Mouse (Mus musculus) forebrain, postnatal 0 days (tissue): ENCODE measurements around the gene Gdpd2. TPM values are rescaled to one million over a fixed set of nuclear protein-coding genes. Genes with fewer than 3 reads are reported as not detected.

Experiments used
- ATAC-seq: fragments of 200-750 bp; cut with Nextera tagmentation; 2 replicates; pipeline ENCODE4 v1.8.0; 2017; ENCODE audit warnings: mild to moderate bottlenecking, moderate library complexity
- DNase-seq: peaks from one replicate; pipeline ENCODE4 v3.0.0-alpha.2; 2015
- H3K27ac ChIP-seq: fragments of 300-500 bp; sonication (generic); 2 replicates; pipeline ENCODE4 v1.5.1; 2014; ENCODE audit warnings: low read depth, mild to moderate bottlenecking, antibody characterized with exemption, low read length, moderate library complexity, mixed read lengths
- H3K27me3 ChIP-seq: fragments of 300-500 bp; sonication (generic); 2 replicates; pipeline ENCODE4 v1.6.1; 2014; ENCODE audit warnings: mild to moderate bottlenecking, low read length, mixed read lengths; ENCODE audit not compliant: insufficient read depth
- H3K36me3 ChIP-seq: fragments of 300-500 bp; sonication (generic); 2 replicates; pipeline ENCODE4 v1.6.1; 2014; ENCODE audit warnings: mild to moderate bottlenecking, moderate library complexity; ENCODE audit not compliant: insufficient read depth
- H3K4me1 ChIP-seq: fragments of 300-500 bp; sonication (generic); 2 replicates; pipeline ENCODE4 v1.6.1; 2014; ENCODE audit warnings: antibody characterized with exemption; ENCODE audit not compliant: insufficient read depth
- H3K4me2 ChIP-seq: fragments of 300-500 bp; sonication (generic); 2 replicates; pipeline ENCODE4 v1.6.1; 2014; ENCODE audit warnings: low read depth, mild to moderate bottlenecking, moderate library complexity
- H3K4me3 ChIP-seq: fragments of 300-500 bp; sonication (generic); 2 replicates; pipeline ENCODE4 v1.5.1; 2014; ENCODE audit warnings: low read depth, low read length, mixed read lengths
- H3K9ac ChIP-seq: fragments of 300-500 bp; sonication (generic); 2 replicates; pipeline ENCODE4 v1.6.1; 2014; ENCODE audit warnings: mild to moderate bottlenecking
- H3K9me3 ChIP-seq: fragments of 300-500 bp; sonication (generic); 2 replicates; pipeline ENCODE4 v1.6.1; 2016; ENCODE audit warnings: low read length
- CTCF ChIP-seq: sonication (generic); IDR thresholded peaks from 2 replicates; pipeline ENCODE4 v1.5.1; 2016; ENCODE audit warnings: antibody characterized with exemption, control low read depth, low read depth
- WGBS: fragments of 180-500 bp; shearing (Covaris S2); extraction: QIAGEN DNeasy Blood & Tissue Kit; methylation state at CpG from one replicate; pipeline ENCODE4 v1.1.7; 2014; 5-methylcytosine and 5-hydroxymethylcytosine counted together
- polyA plus RNA-seq: library from polyadenylated mRNA; unstranded; fragments of >200 nt; fragmentation: Nextera tagmentation; extraction: Ambion mirVana; gene quantifications from 2 replicates; pipeline ENCODE4 v1.2.1, GENCODE M21; 2015
- total RNA-seq: library from RNA; depleted of rRNA; stranded (reverse); fragments of >200 nt; gene quantifications from 2 replicates; pipeline ENCODE4 v1.2.3, GENCODE M21; 2014

The Gdpd2 gene
- total and polyA plus RNA-seq, 2 experiments from 2014 or later, result 21.8 to 23.0 TPM

DNA sequence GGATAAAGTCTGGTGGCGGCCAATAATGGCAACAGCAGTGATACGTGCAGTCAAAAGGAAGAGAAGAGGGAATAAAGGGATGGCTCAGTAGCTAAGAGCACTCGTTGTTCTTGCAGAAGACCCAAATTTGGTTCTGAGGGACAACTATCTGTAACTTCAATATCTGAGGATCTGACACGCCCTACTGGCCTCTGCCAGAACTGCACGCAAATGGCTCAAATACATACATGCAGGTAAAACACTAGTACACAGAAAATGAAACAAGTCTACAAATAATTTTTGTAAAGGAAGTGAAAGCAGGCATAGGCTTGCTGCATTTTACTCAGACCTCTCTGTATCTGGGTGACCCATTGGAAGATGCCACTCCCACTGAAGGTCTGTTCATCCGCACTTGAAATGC lies 36.2 kb downstream of the Gdpd2 start:
- Histone ChIP-seq H3K27ac (no peak overlapping the region), H3K9me3 (no peaks in the 10 kb centered on the region), H3K27me3 (no peaks in the 10 kb centered on the region), H3K4me1 (no peaks in the 10 kb centered on the region), H3K4me3 (no peak overlapping the region), H3K9ac (no peak overlapping the region), H3K36me3 (no peaks in the 10 kb centered on the region), H3K4me2 (no peak overlapping the region)
- DNase-seq (no peak), ATAC-seq (no peak)
- 81% methylated on average over 6 of the region's 6 CpGs for WGBS
- TF ChIP-seq CTCF, result peak; percentile 35; the same call in 1 of the 2 replicates

DNA sequence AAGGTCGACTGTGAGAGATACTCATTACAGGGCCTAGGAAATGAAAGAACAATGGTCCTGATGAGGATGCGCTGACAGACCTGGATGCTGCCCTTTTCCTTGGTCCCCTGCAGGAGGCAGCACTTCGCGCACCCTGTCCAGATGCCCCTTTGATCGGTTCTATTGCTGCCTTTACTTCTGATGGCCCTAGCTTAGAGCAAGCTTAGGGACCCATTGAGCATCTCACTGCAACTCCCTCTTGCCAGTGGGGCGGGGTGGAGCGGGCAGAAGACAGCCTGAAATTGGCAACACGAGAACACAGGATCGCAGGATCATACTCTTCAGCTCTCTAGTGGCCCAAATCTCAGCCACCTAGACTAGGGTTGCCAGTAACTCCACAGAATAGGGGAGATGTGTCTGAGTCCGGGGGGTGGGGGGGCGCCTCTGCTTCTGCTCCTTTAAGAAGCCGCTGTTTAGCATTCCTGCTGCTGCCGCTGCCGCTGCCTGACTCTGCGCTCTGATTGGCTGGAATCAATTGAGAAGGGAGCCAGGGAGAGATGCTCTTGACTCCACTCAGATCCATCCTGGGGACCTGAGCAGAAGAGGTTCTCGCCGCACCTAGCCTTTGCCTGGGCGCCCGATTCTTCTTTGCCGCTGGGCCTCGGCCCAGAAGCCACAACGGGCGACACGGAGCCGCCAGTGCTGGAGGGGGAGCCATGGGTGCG lies 37.7 kb downstream of the Gdpd2 start, which contains the start of gene Dlg3:
TSS of gene Dlg3 (plus strand) at position 542 of the 704 bp plus-strand sequence.
- Histone ChIP-seq H3K4me2 (peak within 1 kb of the TSS; percentile 51), H3K27ac (peak within 1 kb of the TSS; percentile 85)
- WGBS, result 29% methylated on average over 25 of the region's 26 CpGs

DNA sequence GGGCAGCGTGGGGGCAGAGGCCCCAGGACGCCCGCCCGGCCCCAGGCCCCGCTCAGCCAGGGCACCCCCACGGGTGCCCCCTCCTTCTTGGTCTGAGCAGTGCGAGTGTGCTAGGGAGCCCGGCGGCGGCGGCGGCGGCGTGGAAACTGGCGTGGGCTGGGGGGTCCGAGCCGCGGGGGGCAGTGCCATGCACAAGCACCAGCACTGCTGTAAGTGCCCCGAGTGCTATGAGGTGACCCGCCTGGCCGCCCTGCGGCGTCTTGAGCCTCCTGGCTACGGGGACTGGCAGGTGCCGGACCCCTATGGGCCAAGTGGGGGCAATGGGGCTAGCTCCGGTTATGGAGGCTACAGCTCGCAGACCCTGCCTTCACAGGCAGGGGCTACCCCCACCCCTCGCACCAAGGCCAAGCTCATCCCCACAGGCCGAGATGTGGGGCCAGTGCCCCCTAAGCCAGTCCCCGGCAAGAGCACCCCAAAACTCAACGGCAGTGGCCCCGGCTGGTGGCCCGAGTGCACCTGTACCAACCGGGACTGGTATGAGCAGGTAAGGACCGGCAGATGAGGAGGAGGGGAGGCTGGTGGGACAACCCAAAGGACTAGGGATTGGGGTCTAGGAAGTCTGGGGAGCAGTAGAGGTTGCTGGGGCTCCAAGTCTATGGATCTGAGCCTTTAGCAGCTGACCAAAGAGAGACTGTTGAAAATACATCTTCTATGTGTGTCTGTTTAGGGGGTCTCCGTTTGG lies 38.4 kb downstream of the Gdpd2 start:
- Histone ChIP-seq H3K9me3 (no peaks in the 10 kb centered on the region), H3K4me2 (peak overlapping the region; percentile 51), H3K9ac (peak overlapping the region; percentile 83), H3K4me3 (peak overlapping the region; percentile 57), H3K27ac (peak overlapping the region; percentile 85), H3K36me3 (no peaks in the 10 kb centered on the region), H3K4me1 (no peaks in the 10 kb centered on the region), H3K27me3 (no peaks in the 10 kb centered on the region)
- ATAC-seq (peak; percentile 33), DNase-seq (no peak)
- TF ChIP-seq CTCF, result no peak
- WGBS, result 44% methylated on average over 19 of the region's 36 CpGs

More for the DNA sequence above, 37.7 kb downstream of the Gdpd2 start, which contains the start of gene Dlg3:
- H3K4me3 ChIP-seq, result peak within 1 kb of the TSS; percentile 57
- peak within 1 kb of the TSS; percentile 83 for H3K9ac ChIP-seq
- peak; percentile 37 for TF ChIP-seq CTCF
- no peaks in the 10 kb centered on the region for H3K36me3 ChIP-seq
- H3K27me3 ChIP-seq, result no peaks in the 10 kb centered on the region
- ATAC-seq (peak; percentile 90), DNase-seq (peak; percentile 86)
- no peaks in the 10 kb centered on the region for H3K9me3 ChIP-seq
- H3K4me1 ChIP-seq, result no peaks in the 10 kb centered on the region

DNA sequence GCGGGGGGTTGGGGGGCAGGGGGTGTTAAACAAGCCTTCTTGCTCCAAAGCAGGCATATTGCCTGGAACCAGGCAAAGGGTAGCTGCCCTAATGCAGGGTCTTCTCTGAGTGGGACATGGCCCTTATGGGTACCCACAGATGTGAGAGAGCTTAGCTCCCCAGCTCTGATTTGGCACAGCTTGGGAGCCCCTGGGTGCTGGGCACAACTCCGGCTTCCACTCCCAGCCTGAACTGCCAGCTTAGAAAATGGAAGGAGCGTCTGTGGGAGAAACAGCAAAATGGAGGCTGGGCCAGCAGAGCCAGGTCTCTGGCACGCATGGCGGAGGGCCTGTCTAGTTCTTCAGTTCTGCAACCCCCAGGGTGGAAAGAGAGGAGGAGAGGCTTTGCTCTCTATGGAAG lies 39.6 kb downstream of the Gdpd2 start:
- no peak for TF ChIP-seq CTCF
- Histone ChIP-seq H3K4me3 (peak overlapping the region; percentile 57), H3K4me1 (no peaks in the 10 kb centered on the region), H3K27ac (peak overlapping the region; percentile 85), H3K27me3 (no peaks in the 10 kb centered on the region), H3K9me3 (no peaks in the 10 kb centered on the region), H3K4me2 (peak overlapping the region; percentile 51), H3K9ac (peak overlapping the region; percentile 83), H3K36me3 (no peaks in the 10 kb centered on the region)
- no peak for DNase-seq
- WGBS, result 61% methylated on average over 5 of the region's 5 CpGs
- peak; percentile 15 for ATAC-seq

DNA sequence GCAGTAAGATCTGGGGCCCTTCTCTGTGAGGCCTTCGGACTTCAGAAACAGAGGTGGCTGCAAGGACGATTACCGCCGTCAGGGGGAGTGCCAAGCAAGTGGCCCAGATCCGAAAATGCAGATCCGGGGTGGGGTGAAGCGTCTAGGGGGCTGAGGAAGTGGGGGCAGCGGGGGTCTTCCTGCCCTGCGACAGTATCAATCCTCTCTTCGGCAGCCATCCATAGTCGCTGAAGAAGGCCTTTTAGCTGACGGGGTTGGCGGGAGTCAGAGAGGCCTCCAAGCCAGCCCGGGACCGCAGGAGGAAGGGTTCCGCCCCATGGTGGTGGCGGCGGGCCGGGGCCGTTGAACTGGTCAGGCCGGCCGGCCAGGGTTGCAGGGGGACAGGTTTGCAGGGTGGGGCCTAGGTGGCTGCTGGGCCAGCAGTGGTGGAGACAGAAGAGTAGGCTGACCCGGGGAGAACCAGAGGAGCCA lies 44.7 kb downstream of the Gdpd2 start:
- H3K4me3 ChIP-seq, result no peak overlapping the region
- no peak overlapping the region for H3K27ac ChIP-seq
- H3K4me2 ChIP-seq, result peak overlapping the region; percentile 31
- no peaks in the 10 kb centered on the region for H3K9me3 ChIP-seq
- H3K4me1 ChIP-seq, result no peaks in the 10 kb centered on the region
- no peak for ATAC-seq
- no peaks in the 10 kb centered on the region for H3K27me3 ChIP-seq
- peak; percentile 39 for DNase-seq
- 19% methylated on average over 23 of the region's 23 CpGs for WGBS
- peak overlapping the region; percentile 18; the same call in 1 of the 2 replicates for H3K9ac ChIP-seq
- TF ChIP-seq CTCF, result peak; percentile 52
- no peaks in the 10 kb centered on the region for H3K36me3 ChIP-seq

DNA sequence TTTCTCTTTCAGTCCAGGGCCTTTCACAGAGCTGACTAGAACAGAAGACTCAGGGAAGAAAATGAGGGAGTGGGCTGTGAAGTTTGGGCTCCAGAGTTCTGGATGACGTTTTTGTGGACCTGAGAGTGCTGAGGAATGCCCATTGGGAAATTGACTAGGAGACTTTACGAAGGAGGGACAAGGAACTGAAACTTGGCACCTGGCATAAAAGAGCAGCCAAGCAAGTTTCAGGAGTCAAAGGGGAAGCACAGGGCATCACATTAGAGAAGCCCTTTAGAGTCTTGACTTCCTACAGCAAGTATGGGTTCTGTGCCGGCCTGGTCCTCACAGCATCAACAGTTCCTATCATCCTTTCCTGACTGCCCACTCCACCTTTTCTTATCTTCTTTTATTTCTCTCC lies 45.7 kb downstream of the Gdpd2 start:
- no peak overlapping the region for H3K9ac ChIP-seq
- 82% methylated on average over 3 of the region's 3 CpGs for WGBS
- no peak for TF ChIP-seq CTCF
- no peak for DNase-seq
- no peaks in the 10 kb centered on the region for H3K4me1 ChIP-seq
- no peak overlapping the region for H3K27ac ChIP-seq
- ATAC-seq, result no peak
- H3K36me3 ChIP-seq, result no peaks in the 10 kb centered on the region
- H3K9me3 ChIP-seq, result no peaks in the 10 kb centered on the region
- H3K27me3 ChIP-seq, result no peaks in the 10 kb centered on the region
- H3K4me3 ChIP-seq, result no peak overlapping the region
- no peak overlapping the region for H3K4me2 ChIP-seq

DNA sequence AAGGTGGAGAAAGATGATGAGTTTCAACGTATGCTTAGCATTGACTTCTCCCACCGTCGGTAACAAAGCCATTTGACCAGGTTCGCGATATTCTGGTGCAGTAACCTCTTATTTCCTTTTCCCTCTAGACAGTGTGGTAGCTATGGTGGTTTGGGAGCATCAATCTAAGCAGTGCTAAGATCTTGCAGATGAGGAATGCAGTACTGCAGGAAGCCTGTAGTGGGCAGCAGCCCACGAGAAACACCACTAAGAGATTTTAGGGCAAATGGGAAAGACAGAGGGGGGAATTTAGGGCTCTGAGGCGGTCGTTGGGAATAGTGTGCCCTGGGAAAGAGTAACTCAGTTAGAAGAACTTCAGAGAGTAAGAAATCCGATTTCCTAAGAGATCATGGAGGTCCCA lies 46.8 kb downstream of the Gdpd2 start:
- H3K9me3 ChIP-seq, result no peaks in the 10 kb centered on the region
- peak overlapping the region; percentile 35; the same call in 1 of the 2 replicates for H3K4me3 ChIP-seq
- peak; percentile 74 for TF ChIP-seq CTCF
- H3K27ac ChIP-seq, result peak overlapping the region; percentile 58; the same call in 1 of the 2 replicates
- H3K9ac ChIP-seq, result no peak overlapping the region
- H3K27me3 ChIP-seq, result no peaks in the 10 kb centered on the region
- H3K4me1 ChIP-seq, result no peaks in the 10 kb centered on the region
- ATAC-seq (peak; percentile 83), DNase-seq (peak; percentile 79)
- 23% methylated on average over 9 of the region's 9 CpGs for WGBS
- H3K36me3 ChIP-seq, result no peaks in the 10 kb centered on the region
- H3K4me2 ChIP-seq, result peak overlapping the region; percentile 39
